Mouse (Mus musculus) heart, adult 2 months (tissue): Measurements from ENCODE around the gene Kcnq1. TPM values are rescaled to one million over a fixed set of nuclear protein-coding genes. Genes with fewer than 3 reads are reported as not detected.

Experiments used
- DNase-seq, 2 experiments: peaks; one replicate each; pipeline ENCODE4 v3.0.0; 2021
- H3K27ac ChIP-seq: fragments of 200-600 bp; 2 replicates; pipeline ENCODE4 v1.8.1; 2022
- H3K27me3 ChIP-seq: fragments of 200-500 bp; 2 replicates; pipeline ENCODE4 v1.6.1; 2012; ENCODE audit warnings: mild to moderate bottlenecking, low read length, inconsistent platforms, mixed read lengths; ENCODE audit not compliant: control insufficient read depth, insufficient read depth
- H3K36me3 ChIP-seq: fragments of 200-500 bp; 2 replicates; pipeline ENCODE4 v1.6.1; 2012; ENCODE audit warnings: low read length, inconsistent platforms; ENCODE audit not compliant: control insufficient read depth, insufficient read depth
- H3K4me1 ChIP-seq: fragments of 200-500 bp; 2 replicates; pipeline ENCODE4 v1.6.1; 2011; ENCODE audit warnings: low read length; ENCODE audit not compliant: control insufficient read depth, insufficient read depth
- H3K4me3 ChIP-seq: fragments of 200-600 bp; 2 replicates; pipeline ENCODE4 v1.8.1; 2022
- H3K79me2 ChIP-seq: fragments of 200-500 bp; replicated peaks from 2 replicates; pipeline ENCODE4 v1.6.1; 2012; ENCODE audit warnings: mild to moderate bottlenecking, inconsistent platforms, low read length, moderate library complexity, mixed read lengths; ENCODE audit not compliant: control insufficient read depth, insufficient read depth
- H3K9ac ChIP-seq: fragments of 200-500 bp; 2 replicates; pipeline ENCODE4 v1.6.1; 2012; ENCODE audit warnings: low read depth, mild to moderate bottlenecking, control low read depth, inconsistent platforms, low read length, mixed read lengths
- CTCF ChIP-seq: fragments of 200-600 bp; IDR thresholded peaks from 2 replicates; pipeline ENCODE4 v1.8.1; 2022; ENCODE audit warnings: antibody characterized with exemption, mild to moderate bottlenecking, moderate library complexity
- EP300 ChIP-seq: fragments of 200-500 bp; IDR thresholded peaks from 2 replicates; pipeline ENCODE4 v1.6.1; 2011; ENCODE audit warnings: low read depth, low read length, control low read depth; ENCODE audit not compliant: insufficient read depth
- POLR2A ChIP-seq: fragments of 200-500 bp; IDR thresholded peaks from 2 replicates; pipeline ENCODE4 v1.6.1; 2011; ENCODE audit warnings: mild to moderate bottlenecking, low read depth, low read length, control low read depth; ENCODE audit not compliant: insufficient read depth
- WGBS: fragments of 180-500 bp; shearing (Covaris S2); methylation state at CpG from one replicate; pipeline ENCODE4 v1.1.7; 2018; 5-methylcytosine and 5-hydroxymethylcytosine counted together
- intact Hi-C: fragments of 180-260 bp; cut with DNase I; formaldehyde crosslinking; loops from one replicate; pipeline ENCODE4 v1.15.1; 2025
- polyA plus RNA-seq: library from polyadenylated mRNA; depleted of rRNA; stranded (reverse); fragments of >200 nt; gene quantifications from 2 replicates; pipeline ENCODE4 v1.2.3, GENCODE M21; 2012
- total RNA-seq, 2 experiments: library from RNA; stranded (reverse); gene quantifications; 2 replicates each; pipeline ENCODE4 v1.2.3; 2021

Kcnq1 gene
- total and polyA plus RNA-seq, 3 experiments: 32.4 to 42.0 (median 34.2) TPM

GRCm38 (mm10) chr7:143064226-143064625 is 41.9 kb upstream of the Kcnq1 start:
- H3K27ac ChIP-seq: no peak overlapping the region; the same call in 1 of the 2 replicates
- H3K79me2 ChIP-seq: no peaks in the 10 kb centered on the region
- no peak overlapping the region for H3K9ac ChIP-seq
- no peak for DNase-seq
- TF ChIP-seq EP300 (no peak), POLR2A (no peak), CTCF (no peak)
- peaks cover 19% of the 10 kb centered on the region for H3K36me3 ChIP-seq
- H3K27me3 ChIP-seq: no peaks in the 10 kb centered on the region
- no peak overlapping the region for H3K4me3 ChIP-seq
- peaks cover 27% of the 10 kb centered on the region for H3K4me1 ChIP-seq
- WGBS: 32% methylated on average over 6 of the region's 6 CpGs
- intact Hi-C loops: no loop called here

GRCm38 (mm10) chr7:143065692-143066091 is 40.5 kb upstream of the Kcnq1 start:
- no peaks in the 10 kb centered on the region for H3K27me3 ChIP-seq
- no peak for DNase-seq
- no peak for TF ChIP-seq CTCF
- TF ChIP-seq POLR2A: no peak
- TF ChIP-seq EP300: no peak
- H3K79me2 ChIP-seq: no peaks in the 10 kb centered on the region
- intact Hi-C loops: no loop called here
- 89% methylated on average over 2 of the region's 2 CpGs for WGBS
- H3K4me1 ChIP-seq: peaks cover 20% of the 10 kb centered on the region
- no peak overlapping the region for H3K4me3 ChIP-seq
- peaks cover 13% of the 10 kb centered on the region for H3K36me3 ChIP-seq
- H3K27ac ChIP-seq: no peak overlapping the region
- H3K9ac ChIP-seq: no peak overlapping the region

- 37% methylated on average over 2 of the region's 2 CpGs for WGBS
- H3K4me1 ChIP-seq: peaks cover 13% of the 10 kb centered on the region
- peaks cover 7% of the 10 kb centered on the region for H3K36me3 ChIP-seq
- H3K9ac ChIP-seq: no peak overlapping the region
- H3K27ac ChIP-seq: no peak overlapping the region
- no peak overlapping the region for H3K4me3 ChIP-seq
- no peaks in the 10 kb centered on the region for H3K79me2 ChIP-seq
- TF ChIP-seq POLR2A (no peak), EP300 (no peak), CTCF (no peak)
- no peaks in the 10 kb centered on the region for H3K27me3 ChIP-seq
- DNase-seq: no peak
- intact Hi-C loops: no loop called here
Observed at GRCm38 (mm10) chr7:143067469-143067868, 38.7 kb upstream of the Kcnq1 start.

DNA sequence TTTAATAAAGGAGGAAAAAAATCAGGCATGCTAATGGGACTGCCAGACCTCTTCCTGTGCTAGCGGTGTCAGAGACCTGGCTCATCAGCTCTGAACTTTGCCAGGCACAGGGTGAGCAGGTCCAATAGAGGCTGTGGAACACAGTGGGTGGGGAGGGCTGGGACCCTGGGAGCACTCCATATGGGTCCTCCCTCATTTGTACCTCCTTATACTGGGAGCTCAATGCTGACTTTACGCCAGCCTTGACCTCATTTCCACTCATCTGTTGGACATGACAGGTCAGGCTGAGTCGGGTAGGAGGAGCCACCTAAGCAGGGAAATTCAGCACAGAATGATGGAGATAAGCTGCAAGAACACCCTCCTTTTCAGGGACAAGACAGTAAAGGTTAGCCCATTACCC is 38.3 kb upstream of the Kcnq1 start:
- DNase-seq: no peak
- TF ChIP-seq CTCF: no peak
- TF ChIP-seq EP300: no peak
- TF ChIP-seq POLR2A: no peak
- Histone ChIP-seq H3K27me3 (no peaks in the 10 kb centered on the region), H3K27ac (peak overlapping the region; percentile 9; the same call in 1 of the 2 replicates), H3K79me2 (no peaks in the 10 kb centered on the region), H3K36me3 (peaks cover 7% of the 10 kb centered on the region), H3K9ac (no peak overlapping the region), H3K4me3 (no peak overlapping the region), H3K4me1 (peaks cover 12% of the 10 kb centered on the region)
- WGBS: 43% methylated on average over 3 of the region's 3 CpGs
- intact Hi-C loops: loop anchor here (2.0 kb wide), 2 partner anchors 13 to 27 kb away; no protein-coding TSS in a partner anchor

DNA sequence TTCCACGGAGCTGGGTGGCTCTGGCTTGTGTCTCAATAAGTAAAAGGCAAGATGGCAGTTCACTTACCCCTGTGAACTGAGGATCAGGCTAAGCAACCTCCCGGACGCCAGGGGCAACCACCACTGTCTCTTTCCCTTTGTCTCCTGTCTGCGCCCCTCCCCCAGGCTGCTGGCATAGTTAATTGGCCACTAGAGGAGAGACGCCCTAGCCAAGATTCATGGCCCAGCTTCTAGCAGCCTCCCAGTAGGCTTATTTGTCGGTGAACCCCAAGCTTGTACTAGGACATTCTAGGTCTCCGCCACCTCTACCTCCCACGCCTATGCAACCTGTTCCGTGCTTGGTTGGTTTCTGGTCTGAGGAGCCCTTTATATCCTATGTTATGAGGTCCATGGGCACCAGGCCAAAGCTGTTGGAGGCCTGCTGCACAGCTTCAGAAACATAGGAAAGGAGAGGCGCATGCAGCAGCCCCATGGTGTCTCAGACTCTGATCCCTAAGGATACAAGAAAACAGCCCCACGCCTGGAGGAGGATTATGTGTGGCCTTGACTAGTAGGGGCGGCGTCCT is 37.8 kb upstream of the Kcnq1 start:
- H3K27me3 ChIP-seq: no peaks in the 10 kb centered on the region
- H3K4me1 ChIP-seq: peaks cover 9% of the 10 kb centered on the region
- no peak for TF ChIP-seq POLR2A
- TF ChIP-seq EP300: no peak
- no peak for TF ChIP-seq CTCF
- peak overlapping the region; percentile 97 for H3K27ac ChIP-seq
- intact Hi-C loops: loop anchor here (2.0 kb wide), 2 partner anchors 14 to 28 kb away; no protein-coding TSS in a partner anchor
- WGBS: 33% methylated on average over 13 of the region's 13 CpGs
- no peak for DNase-seq
- peak overlapping the region; percentile 12; the same call in 1 of the 2 replicates for H3K9ac ChIP-seq
- H3K4me3 ChIP-seq: peak overlapping the region; percentile 44
- H3K79me2 ChIP-seq: no peaks in the 10 kb centered on the region
- peaks cover 5% of the 10 kb centered on the region for H3K36me3 ChIP-seq

- Histone ChIP-seq H3K9ac (peak within 1 kb of the TSS; percentile 80), H3K27me3 (no peaks in the 10 kb centered on the region), H3K4me1 (peaks cover 9% of the 10 kb centered on the region), H3K36me3 (peaks cover 1% of the 10 kb centered on the region; the same call in 1 of the 2 replicates), H3K27ac (peak within 1 kb of the TSS; percentile 97), H3K4me3 (peak within 1 kb of the TSS; percentile 84), H3K79me2 (no peaks in the 10 kb centered on the region)
- no peak for TF ChIP-seq CTCF
- peak; percentile 93 for TF ChIP-seq EP300
- peak; percentile 74 for TF ChIP-seq POLR2A
- peak; percentile 93 to 99 for DNase-seq
- under 1% methylated on average over 51 of the region's 51 CpGs for WGBS
- intact Hi-C loops: loop anchor here (1.0 to 2.0 kb wide), 3 partner anchors 14 to 61 kb away; no protein-coding TSS in a partner anchor
Observed at GRCm38 (mm10) chr7:143068882-143069591, 37.1 kb upstream of the Kcnq1 start, which contains the start of gene Tssc4. Tssc4 (plus strand) TSS chr7:143069249.
